Mouse (Mus musculus): ENCODE results near the gene Ppil4. TPM values are rescaled to one million over a fixed set of nuclear protein-coding genes. Genes with fewer than 3 reads are reported as not detected.
A peak's percentile ranks its signal among the peaks of the same experiment; 100 is the strongest.

The Ppil4 gene
- total RNA-seq, 2 experiments from 2014 or later, result 14.9 to 15.7 TPM

- intact Hi-C loops (cut with DNase I), result no loop called here
- DNase-seq, result no peak
Observed at GRCm38 (mm10) chr10:7847166-7847605, 54.5 kb downstream of the Ppil4 start.

- intact Hi-C loops (cut with DNase I), result no loop called here
- DNase-seq, result no peak
Observed at GRCm38 (mm10) chr10:7851891-7852290, 59.2 kb downstream of the Ppil4 start.

- intact Hi-C loops (cut with DNase I), result no loop called here
- no peak for DNase-seq
Observed at GRCm38 (mm10) chr10:7860494-7860893, 67.8 kb downstream of the Ppil4 start.

GRCm38 (mm10) chr10:7861259-7861936 is 68.7 kb downstream of the Ppil4 start:
- no peak for DNase-seq
- intact Hi-C loops (cut with DNase I), result no loop called here

- intact Hi-C loops (cut with DNase I), result no loop called here
- no peak for DNase-seq
Observed at GRCm38 (mm10) chr10:7861937-7862657, 69.4 kb downstream of the Ppil4 start.

GRCm38 (mm10) chr10:7863411-7863810 is 70.7 kb downstream of the Ppil4 start:
- intact Hi-C loops (cut with DNase I), result no loop called here
- DNase-seq, result no peak

- no peak for DNase-seq
- intact Hi-C loops (cut with DNase I), result no loop called here
Observed at GRCm38 (mm10) chr10:7864184-7864583, 71.5 kb downstream of the Ppil4 start.

GRCm38 (mm10) chr10:7864806-7865205 is 72.1 kb downstream of the Ppil4 start:
- intact Hi-C loops (cut with DNase I), result no loop called here
- DNase-seq, result no peak

- DNase-seq, result peak; percentile 43 to 48
- intact Hi-C loops (cut with DNase I), result no loop called here
Observed at GRCm38 (mm10) chr10:7866762-7867665, 74.3 kb downstream of the Ppil4 start.

- intact Hi-C loops (cut with DNase I), result no loop called here
- no peak for DNase-seq
Observed at GRCm38 (mm10) chr10:7867666-7868030, 75.0 kb downstream of the Ppil4 start.

GRCm38 (mm10) chr10:7869746-7870145 is 77.1 kb downstream of the Ppil4 start:
- intact Hi-C loops (cut with DNase I), result no loop called here
- no peak for DNase-seq

GRCm38 (mm10) chr10:7870571-7871315 is 78.1 kb downstream of the Ppil4 start:
- DNase-seq, result peak; percentile 30 to 31
- intact Hi-C loops (cut with DNase I), result no loop called here

GRCm38 (mm10) chr10:7871381-7872020 is 78.8 kb downstream of the Ppil4 start:
- no peak for DNase-seq
- intact Hi-C loops (cut with DNase I), result no loop called here

Small RNAs within 50 kb of the gene (microRNA-seq; reads per million reads assigned to microRNA genes)
- 1.4 to 5.4 reads per million in 2 experiments for gene Mir5104 (ENCODE audit: borderline number of aligned reads in 2 of 2)

Other genes starting within 250 kb of the Ppil4 start
- 1 to 10 TPM; 1.6 to 2.4 TPM for gene Lrp11, start 203.1 kb upstream of the Ppil4 start, total RNA-seq (2021)
- gene Nup43, start 125.4 kb upstream of the Ppil4 start, total RNA-seq (2021), result 1 to 10 TPM; 5.3 to 5.5 TPM
- gene Pcmt1, start 111.8 kb upstream of the Ppil4 start, total RNA-seq (2021), result 10 to 100 TPM; 92.8 to 95.6 TPM
- 10 to 100 TPM; 11.6 to 13.0 TPM for gene Lats1, start 111.7 kb upstream of the Ppil4 start, total RNA-seq (2021)
- gene Katna1, start 66.9 kb upstream of the Ppil4 start, total RNA-seq (2021), result 10 to 100 TPM; 11.7 to 14.2 TPM
- 100 to 1,000 TPM; 111 to 119 TPM for gene Ginm1, start 67 bp upstream of the Ppil4 start, total RNA-seq (2021)
- under 1 TPM; 0.38 to 0.42 TPM for gene Zc3h12d, start 39.6 kb downstream of the Ppil4 start, total RNA-seq (2021)
- 10 to 100 TPM; 43.3 to 45.7 TPM for gene Tab2, start 163.3 kb downstream of the Ppil4 start, total RNA-seq (2021)